Mouse (Mus musculus) small intestine, adult 2 months (tissue): ENCODE data around the gene Hist3h2a.

ENCODE experiments used
- CTCF ChIP-seq: fragments of 200-500 bp; IDR thresholded peaks from 2 replicates; pipeline ENCODE4 v1.5.1; 2012; ENCODE audit warnings: low read depth, mild to moderate bottlenecking, control low read depth, inconsistent platforms, low read length, moderate library complexity, mixed read lengths; ENCODE audit not compliant: insufficient replicate concordance, insufficient read length; ENCODE audit errors: extremely low read depth
- POLR2A ChIP-seq: fragments of 200-500 bp; IDR thresholded peaks from 2 replicates; pipeline ENCODE4 v1.6.1; 2012; ENCODE audit warnings: low read depth, mild to moderate bottlenecking, control low read depth, inconsistent platforms, low read length, moderate library complexity

- TF ChIP-seq CTCF (no peak), POLR2A (no peak)
Observed at GRCm38 (mm10) chr11:58969659-58970058, 15.2 kb downstream of the Hist3h2a start.
